Mouse (Mus musculus) stomach, postnatal 0 days (tissue): ENCODE measurements around the gene Efnb2. TPM values are rescaled to one million over a fixed set of nuclear protein-coding genes. Genes with fewer than 3 reads are reported as not detected.

Source experiments
- ATAC-seq: fragments of 200-750 bp; cut with Nextera tagmentation; 2 replicates; pipeline ENCODE4 v1.8.0; 2017; ENCODE audit not compliant: low FRiP score, low TSS enrichment
- DNase-seq: peaks from one replicate; pipeline ENCODE4 v3.0.0-alpha.2; 2016; ENCODE audit warnings: low spot score
- H3K27ac ChIP-seq: fragments of 300-500 bp; sonication (generic); replicated peaks from 2 replicates; pipeline ENCODE4 v1.5.1; 2014; ENCODE audit warnings: mild to moderate bottlenecking, control low read depth
- H3K27me3 ChIP-seq: fragments of 300-500 bp; sonication (generic); 2 replicates; pipeline ENCODE4 v1.6.1; 2014; ENCODE audit warnings: low read length; ENCODE audit not compliant: control insufficient read depth, insufficient read depth
- H3K36me3 ChIP-seq: fragments of 300-500 bp; sonication (generic); 2 replicates; pipeline ENCODE4 v1.6.1; 2014; ENCODE audit warnings: low read length, mixed read lengths; ENCODE audit not compliant: control insufficient read depth, insufficient read depth
- H3K4me1 ChIP-seq: fragments of 300-500 bp; sonication (generic); replicated peaks from 2 replicates; pipeline ENCODE4 v1.6.1; 2014; ENCODE audit warnings: antibody characterized with exemption; ENCODE audit not compliant: control insufficient read depth, insufficient read depth
- H3K4me2 ChIP-seq: fragments of 300-500 bp; sonication (generic); replicated peaks from 2 replicates; pipeline ENCODE4 v1.6.1; 2014; ENCODE audit warnings: low read depth, mild to moderate bottlenecking, control low read depth, moderate library complexity
- H3K4me3 ChIP-seq: fragments of 300-500 bp; sonication (generic); 2 replicates; pipeline ENCODE4 v1.5.1; 2014; ENCODE audit warnings: low read depth, low read length, control low read depth
- H3K9ac ChIP-seq: fragments of 300-500 bp; sonication (generic); 2 replicates; pipeline ENCODE4 v1.6.1; 2014; ENCODE audit warnings: mild to moderate bottlenecking, low read length, control low read depth, mixed read lengths
- H3K9me3 ChIP-seq: fragments of 300-500 bp; sonication (generic); 2 replicates; pipeline ENCODE4 v1.6.1; 2016; ENCODE audit warnings: low read length; ENCODE audit not compliant: control insufficient read depth
- CTCF ChIP-seq: IDR thresholded peaks from 2 replicates; pipeline ENCODE4 v1.5.1; 2016; ENCODE audit warnings: antibody characterized with exemption, low read depth, mild to moderate bottlenecking, moderate library complexity
- EP300 ChIP-seq: optimal IDR thresholded peaks from 2 replicates; pipeline ENCODE3; 2016; ENCODE audit warnings: antibody characterized with exemption
- WGBS: fragments of 180-500 bp; shearing (Covaris S2); extraction: QIAGEN DNeasy Blood & Tissue Kit; methylation state at CpG from one replicate; pipeline ENCODE4 v1.1.7; 2014; 5-methylcytosine and 5-hydroxymethylcytosine counted together
- polyA plus RNA-seq: library from polyadenylated mRNA; unstranded; fragments of >200 nt; fragmentation: Nextera tagmentation; extraction: Ambion mirVana; gene quantifications from 2 replicates; pipeline ENCODE4 v1.2.1, GENCODE M21; 2015

The Efnb2 gene
- polyA plus RNA-seq, 1 experiment from 2014 or later: 7.2 TPM

DNA sequence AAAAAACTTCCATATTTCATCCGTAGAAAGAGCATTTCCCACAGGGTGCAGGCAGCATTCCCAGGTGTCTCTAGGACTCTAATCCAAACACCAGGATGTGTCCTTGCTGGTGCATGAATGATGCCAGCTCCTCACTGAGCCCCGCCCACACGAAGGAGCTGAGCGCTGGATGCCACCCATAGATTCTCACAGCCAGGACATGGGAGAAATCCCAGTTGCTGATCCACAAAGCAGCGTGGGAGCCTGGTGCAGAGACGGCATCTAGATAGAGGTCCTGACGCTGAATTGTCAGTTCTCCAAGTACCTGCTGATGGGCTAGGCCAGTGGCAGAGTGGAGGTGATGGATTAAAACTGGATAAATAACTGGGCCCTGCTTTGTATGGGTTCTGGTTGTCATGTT is 61.1 kb downstream of the Efnb2 start:
- no peak overlapping the region for H3K4me3 ChIP-seq
- H3K4me2 ChIP-seq: no peak overlapping the region
- H3K4me1 ChIP-seq: peaks cover 7% of the 10 kb centered on the region; the same call in 1 of the 2 replicates
- no peak for DNase-seq
- ATAC-seq: no peak
- TF ChIP-seq EP300 (no peak), CTCF (no peak)
- no peaks in the 10 kb centered on the region for H3K27me3 ChIP-seq
- H3K27ac ChIP-seq: no peak overlapping the region
- no peaks in the 10 kb centered on the region for H3K36me3 ChIP-seq
- WGBS: 67% methylated on average over 7 of the region's 7 CpGs
- no peaks in the 10 kb centered on the region for H3K9me3 ChIP-seq
- no peak overlapping the region for H3K9ac ChIP-seq

DNA sequence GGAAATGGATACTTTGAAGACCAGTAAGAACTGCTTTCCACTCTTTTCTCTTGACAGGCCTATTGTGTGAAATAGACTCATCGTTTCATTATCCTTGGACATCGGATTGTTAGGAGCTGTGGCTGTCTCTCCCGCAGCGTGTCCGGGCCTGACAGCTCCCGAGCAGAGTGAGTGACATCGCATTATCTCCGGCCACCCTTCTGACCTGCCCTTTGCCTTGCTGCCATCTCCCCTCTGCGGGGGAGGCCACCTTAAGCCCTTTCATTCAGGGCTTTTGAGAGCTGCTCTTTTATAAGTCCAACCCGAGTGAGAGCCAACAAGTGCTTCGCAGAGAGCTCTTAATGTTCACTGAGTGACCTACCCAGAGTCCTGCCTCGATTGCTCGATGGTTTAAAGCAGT is 63.6 kb downstream of the Efnb2 start:
- no peak overlapping the region for H3K9ac ChIP-seq
- ATAC-seq (no peak), DNase-seq (no peak)
- WGBS: 59% methylated on average over 13 of the region's 13 CpGs
- no peaks in the 10 kb centered on the region for H3K27me3 ChIP-seq
- H3K9me3 ChIP-seq: no peaks in the 10 kb centered on the region
- TF ChIP-seq CTCF (no peak), EP300 (no peak)
- peaks cover 4% of the 10 kb centered on the region; the same call in 1 of the 2 replicates for H3K4me1 ChIP-seq
- H3K4me2 ChIP-seq: no peak overlapping the region
- no peaks in the 10 kb centered on the region for H3K36me3 ChIP-seq
- no peak overlapping the region for H3K27ac ChIP-seq
- H3K4me3 ChIP-seq: no peak overlapping the region

DNA sequence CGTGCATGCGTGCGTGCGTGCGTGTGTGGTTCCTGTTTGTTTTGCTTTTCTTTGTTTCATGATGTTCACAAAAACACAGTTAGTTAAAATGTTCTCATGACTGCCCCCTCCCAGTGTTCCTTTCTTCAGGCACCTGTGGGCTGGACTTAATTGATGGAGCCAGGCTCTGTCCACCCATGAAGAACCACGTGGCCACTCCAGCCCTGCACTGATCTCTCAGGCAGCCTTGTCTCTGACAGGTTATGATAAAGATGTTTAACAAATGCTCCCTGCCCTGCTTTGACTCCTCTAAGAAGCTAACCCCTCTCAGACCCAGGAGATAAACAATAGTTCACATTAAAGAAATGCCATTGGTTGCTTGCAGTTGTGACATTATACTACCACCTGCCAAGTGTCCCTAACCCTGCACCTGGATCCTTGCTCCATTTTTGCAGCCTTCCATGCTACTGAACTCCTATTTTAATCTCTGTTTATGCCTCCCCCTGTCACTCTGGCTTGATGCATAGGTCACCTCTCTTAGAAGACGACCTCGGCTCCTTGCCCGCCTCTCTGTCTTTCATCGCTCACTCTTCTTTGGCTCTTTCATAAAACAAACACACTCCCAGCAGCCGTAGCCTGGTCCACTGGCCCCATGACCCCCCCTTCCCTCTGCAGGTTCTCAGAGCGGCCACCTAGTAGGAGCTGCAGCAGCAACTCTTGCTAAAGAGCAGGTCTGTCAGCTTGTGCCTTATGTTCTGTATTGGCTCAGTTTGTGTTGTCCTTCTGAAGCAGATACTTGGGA is 65.0 kb downstream of the Efnb2 start:
- Histone ChIP-seq H3K9ac (no peak overlapping the region), H3K36me3 (no peaks in the 10 kb centered on the region), H3K27ac (no peak overlapping the region), H3K4me1 (peaks cover 4% of the 10 kb centered on the region; the same call in 1 of the 2 replicates), H3K4me3 (no peak overlapping the region), H3K27me3 (no peaks in the 10 kb centered on the region), H3K4me2 (no peak overlapping the region), H3K9me3 (no peaks in the 10 kb centered on the region)
- DNase-seq: peak; percentile 32
- TF ChIP-seq CTCF: no peak
- TF ChIP-seq EP300: no peak
- no peak for ATAC-seq
- WGBS: 36% methylated on average over 12 of the region's 12 CpGs

DNA sequence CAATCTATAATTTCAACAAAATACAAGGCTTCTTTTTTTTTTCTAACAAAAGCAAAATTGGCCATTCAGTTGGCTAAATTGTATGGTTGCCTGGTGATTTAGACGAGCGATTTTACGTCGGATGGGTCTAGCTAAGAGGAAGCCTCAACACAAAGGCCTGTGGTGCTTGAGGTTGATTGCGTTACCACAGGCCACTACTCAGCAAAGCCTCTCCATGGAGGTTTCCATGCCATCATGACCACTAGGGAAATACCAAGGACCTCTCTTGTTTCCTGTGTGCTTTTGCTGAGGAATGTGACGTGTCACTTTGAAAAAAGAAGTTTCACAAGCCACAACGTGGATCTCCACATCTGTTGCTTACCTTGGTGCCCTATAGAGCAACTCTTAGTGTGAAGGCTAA is 67.2 kb downstream of the Efnb2 start:
- DNase-seq (no peak), ATAC-seq (no peak)
- no peak overlapping the region for H3K9ac ChIP-seq
- no peak overlapping the region for H3K4me3 ChIP-seq
- WGBS: 86% methylated on average over 7 of the region's 7 CpGs
- no peaks in the 10 kb centered on the region for H3K27me3 ChIP-seq
- peaks cover 4% of the 10 kb centered on the region; the same call in 1 of the 2 replicates for H3K4me1 ChIP-seq
- H3K4me2 ChIP-seq: no peak overlapping the region
- no peak for TF ChIP-seq EP300
- no peak for TF ChIP-seq CTCF
- H3K36me3 ChIP-seq: no peaks in the 10 kb centered on the region
- no peak overlapping the region for H3K27ac ChIP-seq
- no peaks in the 10 kb centered on the region for H3K9me3 ChIP-seq

DNA sequence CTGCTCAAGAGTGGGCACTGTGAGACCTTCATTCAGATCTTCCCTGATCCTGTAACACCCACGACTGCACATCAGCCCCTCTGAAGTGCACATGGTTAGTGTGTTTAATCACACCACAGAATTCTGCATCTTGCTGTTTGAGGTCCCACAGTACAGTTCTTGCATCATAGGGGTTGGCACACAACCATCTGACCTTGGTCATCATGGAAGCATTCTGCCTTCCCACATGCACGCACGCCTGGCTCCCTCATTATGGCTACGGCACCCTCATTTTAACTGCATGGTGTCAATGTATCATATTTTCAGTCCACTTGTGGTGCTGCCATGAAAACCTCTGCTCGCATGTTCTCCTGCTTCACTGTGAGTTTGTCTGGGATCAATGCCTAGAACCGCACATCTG is 67.7 kb downstream of the Efnb2 start:
- no peak overlapping the region for H3K4me3 ChIP-seq
- no peak overlapping the region for H3K9ac ChIP-seq
- no peaks in the 10 kb centered on the region for H3K36me3 ChIP-seq
- DNase-seq (no peak), ATAC-seq (no peak)
- TF ChIP-seq EP300: no peak
- TF ChIP-seq CTCF: no peak
- H3K9me3 ChIP-seq: no peaks in the 10 kb centered on the region
- H3K27me3 ChIP-seq: no peaks in the 10 kb centered on the region
- peaks cover 4% of the 10 kb centered on the region; the same call in 1 of the 2 replicates for H3K4me1 ChIP-seq
- WGBS: 95% methylated on average over 6 of the region's 6 CpGs
- no peak overlapping the region for H3K27ac ChIP-seq
- H3K4me2 ChIP-seq: no peak overlapping the region

DNA sequence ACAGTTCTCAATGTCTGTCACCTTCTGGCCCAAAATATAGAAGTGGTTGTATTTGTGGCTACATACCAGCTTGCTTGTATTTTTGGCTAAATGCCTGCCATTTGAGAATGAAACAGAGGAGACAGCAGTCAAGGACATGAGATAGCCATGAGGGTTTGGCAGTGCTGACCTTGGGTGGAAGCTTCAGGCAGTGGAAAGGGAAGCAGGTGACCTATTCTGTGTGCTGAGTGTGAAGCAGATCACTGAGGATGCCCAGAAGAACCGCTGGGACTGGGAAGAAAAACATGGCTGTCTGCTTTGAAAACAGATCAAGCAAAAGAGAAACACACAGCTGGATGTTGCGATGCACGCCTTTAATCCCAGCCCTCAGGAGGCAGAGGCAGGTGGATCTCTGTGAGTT is 68.7 kb downstream of the Efnb2 start:
- no peaks in the 10 kb centered on the region for H3K9me3 ChIP-seq
- DNase-seq: no peak
- H3K27ac ChIP-seq: no peak overlapping the region
- no peaks in the 10 kb centered on the region for H3K36me3 ChIP-seq
- no peak overlapping the region for H3K9ac ChIP-seq
- H3K4me3 ChIP-seq: no peak overlapping the region
- 95% methylated on average over 3 of the region's 3 CpGs for WGBS
- H3K27me3 ChIP-seq: no peaks in the 10 kb centered on the region
- no peak for ATAC-seq
- TF ChIP-seq EP300 (no peak), CTCF (no peak)
- no peak overlapping the region for H3K4me2 ChIP-seq
- H3K4me1 ChIP-seq: peaks cover 4% of the 10 kb centered on the region; the same call in 1 of the 2 replicates
